Mouse (Mus musculus): ENCODE measurements around the gene Kcnk13.
A peak's percentile ranks its signal among the peaks of the same experiment; 100 is the strongest.

Gene Kcnk13

GRCm38 (mm10) chr12:100099971-100100706 lies 135.8 kb downstream of the Kcnk13 start:
- DNase-seq: no peak

- DNase-seq: no peak
These were observed 136.4 kb downstream of the Kcnk13 start for GRCm38 (mm10) chr12:100100707-100101030.

- no peak for DNase-seq
These were observed 137.4 kb downstream of the Kcnk13 start for GRCm38 (mm10) chr12:100101651-100102050.

GRCm38 (mm10) chr12:100104530-100104929 lies 140.2 kb downstream of the Kcnk13 start:
- no peak for DNase-seq

GRCm38 (mm10) chr12:100106275-100106895 lies 142.1 kb downstream of the Kcnk13 start:
- DNase-seq: peak; percentile 85

GRCm38 (mm10) chr12:100107436-100107835 lies 143.1 kb downstream of the Kcnk13 start:
- no peak for DNase-seq

GRCm38 (mm10) chr12:100109986-100110696 lies 145.8 kb downstream of the Kcnk13 start, which contains the start of gene Psmc1:
Gene Psmc1 (plus strand): TSS chr12:100110154.
- peak; percentile 81 for DNase-seq
